Mouse (Mus musculus) MEL (cell line): ENCODE measurements around the gene Acp4. TPM values are rescaled to one million over a fixed set of nuclear protein-coding genes. Genes with fewer than 3 reads are reported as not detected.

Experiments
- DNase-seq: peaks from one replicate; pipeline ENCODE4 v3.0.0; 2011; ENCODE audit warnings: low read depth, low spot score
- H3K27ac ChIP-seq: 2 replicates; pipeline ENCODE4 v1.5.1; 2012; ENCODE audit warnings: low read depth, mild to moderate bottlenecking, control low read depth, low read length, moderate library complexity; ENCODE audit not compliant: control insufficient read depth
- H3K27me3 ChIP-seq, 2 experiments: fragments of 150-350 bp in 1 of 2; sonication (generic) in 1 of 2; 2 replicates each; pipeline ENCODE4 v1.6.1; 2012; ENCODE audit warnings: low read length in 2 of 2, mild to moderate bottlenecking in 2 of 2, improper control_type of control experiment in 1 of 2, moderate library complexity in 1 of 2; ENCODE audit not compliant: insufficient read depth in 2 of 2, control insufficient read depth in 1 of 2
- H3K36me3 ChIP-seq, 2 experiments: 2 replicates each; pipeline ENCODE4 v1.6.1; 2012 to 2014; ENCODE audit warnings: low read length in 2 of 2, improper control_type of control experiment in 1 of 2, inconsistent platforms in 1 of 2, mild to moderate bottlenecking in 1 of 2; ENCODE audit not compliant: insufficient read depth in 2 of 2, control insufficient read depth in 1 of 2
- H3K4me1 ChIP-seq, 2 experiments: fragments of 150-350 bp in 1 of 2; sonication (generic) in 1 of 2; 2 replicates each; pipeline ENCODE4 v1.6.1; 2012; ENCODE audit warnings: low read length in 2 of 2, improper control_type of control experiment in 1 of 2, mild to moderate bottlenecking in 1 of 2; ENCODE audit not compliant: insufficient read depth in 2 of 2, control insufficient read depth in 1 of 2
- H3K4me3 ChIP-seq, 2 experiments: fragments of 150-350 bp in 1 of 2; sonication (generic) in 1 of 2; 2 replicates each; pipeline ENCODE4 v1.5.1; 2012; ENCODE audit warnings: low read depth in 2 of 2, low read length in 2 of 2, mild to moderate bottlenecking in 2 of 2, moderate library complexity in 2 of 2, control low read depth in 1 of 2, improper control_type of control experiment in 1 of 2; ENCODE audit not compliant: control insufficient read depth in 1 of 2, insufficient read depth in 1 of 2
- H3K79me2 ChIP-seq: 2 replicates; pipeline ENCODE4 v1.6.1; 2012; ENCODE audit warnings: mild to moderate bottlenecking, low read length, moderate library complexity; ENCODE audit not compliant: control insufficient read depth, poor library complexity, insufficient read depth
- H3K9ac ChIP-seq: 2 replicates; pipeline ENCODE4 v1.6.1; 2012; ENCODE audit warnings: low read depth, mild to moderate bottlenecking, control low read depth, low read length, moderate library complexity; ENCODE audit not compliant: control insufficient read depth, poor library complexity, severe bottlenecking
- H3K9me3 ChIP-seq: fragments of 150-350 bp; sonication (generic); replicated peaks from 2 replicates; pipeline ENCODE4 v1.6.1; 2012; ENCODE audit warnings: mild to moderate bottlenecking, low read length, improper control_type of control experiment, moderate library complexity; ENCODE audit not compliant: insufficient read depth
- BHLHE40 ChIP-seq: IDR thresholded peaks from 2 replicates; pipeline ENCODE4 v1.6.1; 2012; ENCODE audit warnings: low read depth, mild to moderate bottlenecking, inconsistent platforms, low read length, improper control_type of control experiment, borderline replicate concordance
- CHD1 ChIP-seq: IDR thresholded peaks from 2 replicates; pipeline ENCODE4 v1.6.1; 2012; ENCODE audit warnings: low read depth, mild to moderate bottlenecking, inconsistent platforms, low read length, improper control_type of control experiment
- CHD2 ChIP-seq: IDR thresholded peaks from 2 replicates; pipeline ENCODE4 v1.6.1; 2011; ENCODE audit warnings: low read length, improper control_type of control experiment
- E2F4 ChIP-seq: IDR thresholded peaks from 2 replicates; pipeline ENCODE4 v1.6.1; 2011; ENCODE audit warnings: low read depth, low read length, improper control_type of control experiment, borderline replicate concordance
- ELF1 ChIP-seq: IDR thresholded peaks from 2 replicates; pipeline ENCODE4 v1.6.1; 2014; ENCODE audit warnings: low read depth, mild to moderate bottlenecking, inconsistent platforms, low read length, improper control_type of control experiment, moderate library complexity
- EP300 ChIP-seq, 2 experiments: IDR thresholded peaks; 2 replicates each; pipeline ENCODE4 v1.6.1; 2011; ENCODE audit warnings: improper control_type of control experiment in 2 of 2, low read length in 2 of 2, low read depth in 1 of 2, mild to moderate bottlenecking in 1 of 2
- ETS1 ChIP-seq: IDR thresholded peaks from 2 replicates; pipeline ENCODE4 v1.6.1; 2012; ENCODE audit warnings: low read depth, mild to moderate bottlenecking, inconsistent platforms, low read length, improper control_type of control experiment, moderate library complexity
- GATA1 ChIP-seq: IDR thresholded peaks from 2 replicates; pipeline ENCODE4 v1.6.1; 2011; ENCODE audit warnings: low read depth, low read length, improper control_type of control experiment
- JUND ChIP-seq: IDR thresholded peaks from 2 replicates; pipeline ENCODE4 v1.6.1; 2011; ENCODE audit warnings: low read depth, mild to moderate bottlenecking, improper control_type of control experiment, low read length
- KAT2A ChIP-seq: conservative IDR thresholded peaks from 2 replicates; pipeline ENCODE4 v1.6.1; 2012; ENCODE audit warnings: low read depth, low read length, improper control_type of control experiment, inconsistent platforms
- MAZ ChIP-seq: IDR thresholded peaks from 2 replicates; pipeline ENCODE4 v1.6.1; 2012; ENCODE audit warnings: low read depth, mild to moderate bottlenecking, inconsistent platforms, low read length, improper control_type of control experiment
- MEF2A ChIP-seq: IDR thresholded peaks from 2 replicates; pipeline ENCODE4 v1.6.1; 2014; ENCODE audit warnings: low read depth, mild to moderate bottlenecking, inconsistent platforms, low read length, improper control_type of control experiment; ENCODE audit not compliant: poor library complexity, insufficient replicate concordance, severe bottlenecking; ENCODE audit errors: extremely low read depth
- MYB ChIP-seq: IDR thresholded peaks from 2 replicates; pipeline ENCODE4 v1.6.1; 2011; ENCODE audit warnings: mild to moderate bottlenecking, low read depth, low read length, improper control_type of control experiment
- NELFE ChIP-seq: IDR thresholded peaks from 2 replicates; pipeline ENCODE4 v1.6.1; 2011; ENCODE audit warnings: low read depth, low read length, improper control_type of control experiment
- POLR2A ChIP-seq, 2 experiments: IDR thresholded peaks; 2 replicates each; pipeline ENCODE4 v1.6.1; 2011 to 2012; ENCODE audit warnings: low read length in 2 of 2, mild to moderate bottlenecking in 2 of 2, control low read depth in 1 of 2, improper control_type of control experiment in 1 of 2, low read depth in 1 of 2, moderate library complexity in 1 of 2; ENCODE audit not compliant: control insufficient read depth in 1 of 2, insufficient read depth in 1 of 2, poor library complexity in 1 of 2
- POLR2AphosphoS5 ChIP-seq: IDR thresholded peaks from 2 replicates; pipeline ENCODE4 v1.6.1; 2012; ENCODE audit warnings: low read depth, borderline replicate concordance, mild to moderate bottlenecking, inconsistent platforms, low read length, moderate library complexity, mixed read lengths
- SMC3 ChIP-seq: IDR thresholded peaks from 2 replicates; pipeline ENCODE4 v1.6.1; 2011; ENCODE audit warnings: low read depth, low read length, improper control_type of control experiment
- TAL1 ChIP-seq: IDR thresholded peaks from 2 replicates; pipeline ENCODE4 v1.6.1; 2012; ENCODE audit warnings: mild to moderate bottlenecking, inconsistent platforms, low read length, moderate library complexity, mixed read lengths
- TBP ChIP-seq: IDR thresholded peaks from 2 replicates; pipeline ENCODE4 v1.8.0; 2011; ENCODE audit warnings: low read depth, low read length, improper control_type of control experiment
- TCF12 ChIP-seq: IDR thresholded peaks from 2 replicates; pipeline ENCODE4 v1.6.1; 2014; ENCODE audit warnings: low read depth, mild to moderate bottlenecking, inconsistent platforms, low read length, improper control_type of control experiment, moderate library complexity
- UBTF ChIP-seq: IDR thresholded peaks from 2 replicates; pipeline ENCODE4 v1.6.1; 2012; ENCODE audit warnings: low read depth, mild to moderate bottlenecking, inconsistent platforms, low read length, improper control_type of control experiment, moderate library complexity, borderline replicate concordance; ENCODE audit not compliant: insufficient read depth
- USF1 ChIP-seq: IDR thresholded peaks from 2 replicates; pipeline ENCODE4 v1.6.1; 2014; ENCODE audit warnings: low read depth, mild to moderate bottlenecking, inconsistent platforms, low read length, improper control_type of control experiment, moderate library complexity
- ZKSCAN1 ChIP-seq: IDR thresholded peaks from 2 replicates; pipeline ENCODE4 v1.6.1; 2012; ENCODE audit warnings: low read depth, mild to moderate bottlenecking, inconsistent platforms, low read length, improper control_type of control experiment, moderate library complexity
- polyA plus RNA-seq, 2 experiments: library from polyadenylated mRNA; stranded (reverse) in 1 of 2; unstranded in 1 of 2; fragments of >175 nt in 1 of 2; fragments of >200 nt in 1 of 2; gene quantifications; 2 replicates each; pipeline versions ENCODE4 v1.2.1 to v1.2.4; 2012; ENCODE audit warnings: low replicate concordance in 2 of 2, low read depth in 1 of 2; ENCODE audit not compliant: insufficient read length in 2 of 2, insufficient read depth in 1 of 2, missing spikeins in 1 of 2
- total RNA-seq: library from RNA; depleted of rRNA; stranded (reverse); fragments of 300-350 nt; gene quantifications from 2 replicates; pipeline ENCODE4 v1.2.3, GENCODE M21; 2012

Gene Acp4
- total and polyA plus RNA-seq, 3 experiments: 0.12 to 0.14 TPM; not detected in 1

DNA sequence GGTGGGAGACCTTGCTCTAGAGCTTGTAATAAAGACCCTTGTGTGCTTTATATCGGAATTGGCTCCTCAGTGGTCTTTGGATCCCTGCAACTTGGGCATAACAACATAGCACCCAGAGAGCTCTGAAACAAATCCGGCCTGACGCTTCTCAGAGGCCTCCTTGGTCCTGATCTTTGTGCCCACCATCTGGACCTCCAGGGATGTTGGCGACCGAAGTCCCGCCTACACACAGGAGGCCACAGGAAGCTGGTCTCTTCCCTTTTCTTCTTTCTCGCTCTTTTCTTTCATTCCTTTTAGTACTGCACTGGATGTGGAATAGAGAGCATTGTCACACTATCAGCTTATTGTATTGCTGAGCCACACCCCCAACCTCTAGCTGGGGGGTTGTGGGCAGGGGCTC is 16.3 kb upstream of the Acp4 start:
- no peaks in the 10 kb centered on the region for H3K4me1 ChIP-seq
- H3K79me2 ChIP-seq: no peaks in the 10 kb centered on the region
- DNase-seq: no peak
- no peaks in the 10 kb centered on the region for H3K36me3 ChIP-seq
- H3K27ac ChIP-seq: no peak overlapping the region
- no peaks in the 10 kb centered on the region for H3K27me3 ChIP-seq
- no peaks in the 10 kb centered on the region for H3K9me3 ChIP-seq
- no peak overlapping the region for H3K9ac ChIP-seq
- TF ChIP-seq SMC3: no peak
- no peak for TF ChIP-seq TBP
- no peak for TF ChIP-seq GATA1
- no peak for TF ChIP-seq POLR2A (IDR thresholded peaks at IDR 0.05; ENCODE audit: control insufficient read depth in 1 of 2, insufficient read depth in 1 of 2, low read depth in 1 of 2, low read length in 2 of 2, poor library complexity in 1 of 2)
- no peak for TF ChIP-seq ZKSCAN1
- TF ChIP-seq E2F4: no peak
- no peak for TF ChIP-seq TAL1
- no peak for TF ChIP-seq MYB
- TF ChIP-seq CHD2: no peak
- no peak overlapping the region for H3K4me3 ChIP-seq

DNA sequence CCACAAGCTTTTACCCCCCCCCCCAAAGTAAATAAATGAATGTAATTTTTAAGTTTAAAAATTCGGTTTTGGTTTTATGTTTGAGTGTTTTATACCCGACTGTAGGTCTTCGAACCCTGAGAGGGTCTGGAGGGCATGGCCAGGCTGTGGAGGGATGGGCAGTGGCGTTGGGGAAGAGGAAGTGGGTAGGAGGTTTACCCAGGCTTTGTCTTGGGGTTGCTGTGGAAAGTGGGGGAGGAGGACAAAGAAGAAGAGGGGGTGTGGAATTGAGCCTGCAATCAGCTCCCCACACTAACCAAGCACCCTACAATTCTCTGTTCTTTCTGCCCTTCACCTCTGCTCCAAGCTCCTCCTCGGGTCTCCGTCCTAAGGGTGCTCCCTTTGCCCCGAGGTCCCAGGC is 15.4 kb upstream of the Acp4 start:
- TF ChIP-seq UBTF (no peak), NELFE (no peak), BHLHE40 (no peak), GATA1 (no peak), ZKSCAN1 (no peak), ETS1 (no peak), TBP (no peak), CHD1 (no peak), EP300 (IDR thresholded peaks at IDR 0.05; ENCODE audit: low read depth in 1 of 2, low read length in 2 of 2) (no peak), SMC3 (no peak), POLR2AphosphoS5 (no peak), CHD2 (no peak), ELF1 (no peak), MYB (no peak), TCF12 (no peak), MAZ (no peak), JUND (no peak), MEF2A (no peak), USF1 (no peak), KAT2A (no peak)
- no peaks in the 10 kb centered on the region for H3K36me3 ChIP-seq

More for the DNA sequence above, 15.4 kb upstream of the Acp4 start:
- Histone ChIP-seq H3K4me3 (no peak overlapping the region), H3K9ac (no peak overlapping the region), H3K79me2 (no peaks in the 10 kb centered on the region), H3K27ac (no peak overlapping the region), H3K27me3 (no peaks in the 10 kb centered on the region), H3K9me3 (no peaks in the 10 kb centered on the region), H3K4me1 (no peaks in the 10 kb centered on the region)
- no peak for DNase-seq
